Mouse (Mus musculus): Measurements from ENCODE around the gene Palm. TPM values are rescaled to one million over a fixed set of nuclear protein-coding genes. Genes with fewer than 3 reads are reported as not detected.

Gene Palm
- polyA plus RNA-seq, 1 experiment from 2014 or later = 184 TPM

DNA sequence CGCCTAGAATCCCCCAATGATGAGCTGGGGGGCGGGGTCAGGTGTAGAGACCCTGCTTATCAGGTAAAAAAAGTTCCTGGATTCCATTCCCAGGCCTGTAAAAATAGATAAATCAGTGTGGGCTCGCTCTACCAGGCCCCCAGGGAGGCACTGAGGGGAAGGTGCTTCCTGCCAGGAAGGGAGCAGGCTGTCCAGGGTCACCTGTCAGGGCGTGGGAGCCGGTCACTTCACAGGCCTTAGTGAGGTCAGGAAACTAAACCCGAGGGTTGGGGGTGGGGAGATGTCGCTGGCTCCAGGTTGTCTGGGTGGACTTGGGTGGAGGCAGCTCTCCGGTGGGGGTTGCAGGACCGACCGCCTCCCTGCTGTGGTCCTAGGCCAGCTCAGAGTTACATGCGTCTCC, 12.3 kb downstream of the Palm start:
- Histone ChIP-seq H3K36me3 (replicated peaks) (peaks cover 42% of the 10 kb centered on the region), H3K27me3 (no peaks in the 10 kb centered on the region), H3K9ac (no peak overlapping the region), H3K9me3 (no peaks in the 10 kb centered on the region), H3K4me2 (no peak overlapping the region), H3K27ac (peak overlapping the region; percentile 93; the same call in 1 of the 2 replicates), H3K4me1 (peaks cover 63% of the 10 kb centered on the region), H3K4me3 (replicated peaks) (no peak overlapping the region)
- ATAC-seq (ENCODE audit: low FRiP score) = no peak
- 77% methylated on average over 11 of the region's 11 CpGs for WGBS

DNA sequence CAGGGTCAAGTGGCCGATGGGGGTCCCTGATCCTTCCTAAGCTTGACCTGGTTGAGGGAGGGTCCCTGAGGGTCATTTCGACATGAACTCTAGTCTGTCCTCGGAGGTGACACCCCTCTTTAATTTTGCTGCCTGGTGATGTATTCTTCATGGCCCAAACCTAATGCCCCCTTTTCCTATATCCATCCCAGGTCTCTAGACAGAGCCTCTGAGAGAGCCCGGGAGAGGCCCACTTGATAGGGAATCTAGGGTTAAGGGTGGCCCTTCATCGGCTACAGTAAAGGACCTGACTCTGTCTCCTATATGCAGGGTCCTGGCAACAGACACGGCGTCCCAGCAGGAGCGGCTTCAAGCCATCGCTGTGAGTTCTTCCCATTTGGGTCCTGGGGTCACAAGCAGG, 13.0 kb downstream of the Palm start:
- H3K4me3 ChIP-seq (replicated peaks) = no peak overlapping the region
- no peaks in the 10 kb centered on the region for H3K9me3 ChIP-seq
- H3K36me3 ChIP-seq (replicated peaks) = peaks cover 46% of the 10 kb centered on the region
- no peak overlapping the region for H3K27ac ChIP-seq
- 91% methylated on average over 9 of the region's 9 CpGs for WGBS
- H3K4me1 ChIP-seq = peaks cover 58% of the 10 kb centered on the region
- ATAC-seq (ENCODE audit: low FRiP score) = no peak
- H3K27me3 ChIP-seq = no peaks in the 10 kb centered on the region
- H3K4me2 ChIP-seq = no peak overlapping the region
- H3K9ac ChIP-seq = no peak overlapping the region

DNA sequence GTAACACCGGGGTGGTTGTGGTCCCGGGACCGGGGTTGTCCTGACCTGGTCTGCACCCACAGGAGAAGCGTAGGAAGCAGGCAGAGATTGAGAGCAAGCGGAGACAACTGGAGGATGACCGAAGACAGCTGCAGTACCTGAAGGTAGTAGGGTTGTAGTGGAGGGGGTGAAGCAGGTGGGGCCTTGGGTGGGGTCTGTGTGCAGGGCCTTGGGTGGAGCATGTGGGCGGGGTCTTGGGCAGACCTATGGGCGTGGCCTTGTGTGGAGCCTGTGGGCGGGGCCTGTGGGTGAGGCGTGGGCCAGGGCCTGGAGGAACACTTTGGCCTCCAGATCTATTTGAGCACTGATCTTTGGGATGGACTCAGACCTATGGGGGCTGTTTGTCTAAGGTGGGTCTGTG, 13.6 kb downstream of the Palm start:
- no peak for ATAC-seq (ENCODE audit: low FRiP score)
- no peak overlapping the region for H3K4me2 ChIP-seq
- peaks cover 52% of the 10 kb centered on the region for H3K4me1 ChIP-seq

DNA sequence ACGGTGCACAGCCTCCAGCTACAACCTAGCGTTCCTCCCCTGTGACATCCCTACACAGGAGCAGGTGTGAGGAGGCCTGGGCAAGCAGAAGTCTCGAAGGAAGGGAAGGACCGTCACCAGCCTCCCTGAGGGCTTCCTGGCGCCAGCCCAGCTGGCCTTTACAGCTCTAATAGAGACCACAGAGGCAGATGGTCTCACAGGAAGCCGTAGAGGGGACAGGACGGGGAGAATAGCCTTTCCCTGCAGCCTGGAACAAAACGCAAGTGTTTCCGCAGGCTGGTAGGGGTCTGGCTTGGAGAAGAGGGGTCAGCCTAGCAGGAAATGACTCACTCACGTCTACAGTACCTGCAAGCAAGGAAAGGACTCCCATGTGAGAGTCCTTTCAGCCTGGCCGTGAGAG, 14.5 kb downstream of the Palm start:
- ATAC-seq (ENCODE audit: low FRiP score) = no peak
- Histone ChIP-seq H3K27me3 (no peaks in the 10 kb centered on the region), H3K4me2 (no peak overlapping the region), H3K27ac (peak overlapping the region; percentile 70), H3K36me3 (replicated peaks) (peaks cover 59% of the 10 kb centered on the region), H3K4me1 (peaks cover 43% of the 10 kb centered on the region), H3K4me3 (replicated peaks) (no peak overlapping the region), H3K9me3 (no peaks in the 10 kb centered on the region), H3K9ac (no peak overlapping the region)
- 78% methylated on average over 11 of the region's 11 CpGs for WGBS

More for the DNA sequence above, 13.6 kb downstream of the Palm start:
- WGBS = 79% methylated on average over 10 of the region's 10 CpGs
- H3K9me3 ChIP-seq = no peaks in the 10 kb centered on the region
- peak overlapping the region; percentile 70; the same call in 1 of the 2 replicates for H3K27ac ChIP-seq
- no peaks in the 10 kb centered on the region for H3K27me3 ChIP-seq
- H3K4me3 ChIP-seq (replicated peaks) = no peak overlapping the region
- H3K9ac ChIP-seq = no peak overlapping the region
- peaks cover 52% of the 10 kb centered on the region for H3K36me3 ChIP-seq (replicated peaks)

DNA sequence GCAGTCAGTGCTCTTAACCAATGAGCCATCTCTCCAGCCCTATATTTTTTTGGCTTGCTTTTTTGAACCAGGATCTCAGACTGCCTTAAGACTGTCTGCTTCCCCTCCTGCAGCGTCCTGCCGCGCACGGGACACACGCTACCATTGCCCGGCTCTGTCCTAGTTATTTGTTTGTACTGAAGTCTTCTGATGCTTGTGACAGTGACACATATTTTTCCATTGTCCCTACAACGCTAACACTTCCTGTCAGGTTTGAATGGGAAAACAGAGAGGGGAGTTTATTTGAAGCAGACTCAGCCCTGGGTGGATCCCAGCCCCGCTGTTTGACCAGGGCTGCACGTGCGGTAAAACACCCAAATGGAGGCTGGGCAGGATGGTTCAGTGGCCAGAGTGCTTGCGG, 15.4 kb downstream of the Palm start:
- Histone ChIP-seq H3K27me3 (no peaks in the 10 kb centered on the region), H3K4me3 (replicated peaks) (no peak overlapping the region), H3K9me3 (no peaks in the 10 kb centered on the region), H3K4me1 (peaks cover 34% of the 10 kb centered on the region), H3K36me3 (replicated peaks) (peaks cover 61% of the 10 kb centered on the region), H3K9ac (no peak overlapping the region), H3K4me2 (no peak overlapping the region), H3K27ac (no peak overlapping the region)
- 87% methylated on average over 11 of the region's 11 CpGs for WGBS
- ATAC-seq (ENCODE audit: low FRiP score) = no peak

DNA sequence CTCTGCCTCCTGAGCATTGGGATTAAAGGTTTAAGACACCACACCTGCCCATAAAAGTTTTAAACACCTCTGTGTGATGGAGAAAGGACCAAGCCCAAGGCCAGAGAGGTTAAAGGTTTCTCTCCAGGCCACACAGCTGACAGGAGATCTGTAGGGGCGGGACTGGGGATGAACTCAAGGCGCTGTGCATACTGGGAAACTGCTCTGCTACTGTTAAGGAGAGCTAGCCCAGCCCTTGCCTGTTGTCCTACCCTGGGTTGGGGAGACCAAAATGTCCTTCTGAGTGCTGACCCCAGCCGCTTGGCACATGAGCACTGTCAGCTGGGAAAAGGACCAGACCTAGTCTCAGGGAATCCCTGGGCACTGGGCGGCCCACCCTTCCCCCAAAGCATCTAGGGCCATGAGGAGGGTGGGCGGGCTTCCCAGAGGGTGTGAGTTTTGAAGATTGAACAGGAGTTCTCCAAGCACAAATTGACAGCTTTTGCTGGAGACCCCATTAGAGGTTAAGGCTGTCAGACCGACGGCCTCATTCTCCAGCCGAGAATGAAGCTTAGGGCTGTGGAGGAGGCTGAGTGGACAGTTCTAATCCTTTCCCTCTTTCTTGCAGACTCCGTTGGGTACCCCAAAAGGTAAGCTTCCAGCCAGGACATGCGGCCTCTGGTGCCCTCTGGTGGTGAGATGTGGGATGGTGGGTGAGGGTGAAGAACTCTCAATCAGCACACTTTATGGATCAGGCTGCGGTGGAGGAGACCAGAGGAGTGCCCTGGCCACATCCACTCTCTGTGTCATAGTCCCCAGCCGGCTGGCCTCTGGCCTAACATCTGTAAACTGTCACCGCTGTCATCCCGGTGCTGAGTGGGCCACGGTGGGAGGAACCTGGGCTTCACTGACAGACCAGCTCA, 18.6 kb downstream of the Palm start:
- Histone ChIP-seq H3K27me3 (no peaks in the 10 kb centered on the region), H3K4me2 (no peak overlapping the region), H3K4me3 (replicated peaks) (no peak overlapping the region), H3K9me3 (no peaks in the 10 kb centered on the region), H3K4me1 (peaks cover 3% of the 10 kb centered on the region; the same call in 1 of the 2 replicates), H3K9ac (0 out of 2 replicates have a peak overlapping the region, but pooled peaks have one; percentile 0), H3K27ac (no peak overlapping the region), H3K36me3 (replicated peaks) (peaks cover 80% of the 10 kb centered on the region)
- WGBS = 34% methylated on average over 15 of the region's 15 CpGs
- ATAC-seq (ENCODE audit: low FRiP score) = peak; percentile 62

DNA sequence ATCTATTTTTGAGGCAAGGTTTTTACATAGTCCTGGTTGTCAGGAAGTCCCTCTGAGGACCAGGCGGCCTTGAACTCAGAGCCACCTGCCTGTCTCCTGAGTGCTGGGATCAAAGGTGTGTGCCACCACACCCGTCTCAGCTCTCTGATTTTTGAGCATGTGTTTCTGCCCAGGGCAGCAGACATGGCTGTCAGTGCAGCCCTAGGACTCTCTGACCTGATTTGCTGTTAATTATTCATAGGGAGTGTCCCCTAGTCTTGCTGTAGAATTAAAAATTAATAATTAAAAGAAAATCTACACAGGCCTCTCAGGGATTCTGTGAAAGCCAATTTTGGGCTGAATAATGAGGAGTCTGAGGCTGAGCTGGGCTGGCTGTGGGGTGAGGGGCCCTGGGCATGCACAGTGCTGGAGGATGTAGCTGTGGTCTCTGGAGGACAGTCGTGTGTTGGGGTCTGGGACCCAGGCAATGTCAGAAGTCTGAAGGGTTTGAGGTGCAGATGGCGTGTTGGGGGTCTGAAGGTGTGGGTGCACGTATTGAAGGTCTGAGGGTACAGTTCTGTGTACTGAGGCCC, 21.0 kb downstream of the Palm start:
- no peaks in the 10 kb centered on the region for H3K27me3 ChIP-seq
- no peak overlapping the region for H3K4me3 ChIP-seq (replicated peaks)
- no peak for ATAC-seq (ENCODE audit: low FRiP score)
- H3K9ac ChIP-seq = no peak overlapping the region
- no peak overlapping the region for H3K27ac ChIP-seq
- H3K4me1 ChIP-seq = peaks cover 7% of the 10 kb centered on the region; the same call in 1 of the 2 replicates
- 82% methylated on average over 5 of the region's 5 CpGs for WGBS
- peaks cover 77% of the 10 kb centered on the region for H3K36me3 ChIP-seq (replicated peaks)
- H3K4me2 ChIP-seq = no peak overlapping the region
- H3K9me3 ChIP-seq = no peaks in the 10 kb centered on the region

DNA sequence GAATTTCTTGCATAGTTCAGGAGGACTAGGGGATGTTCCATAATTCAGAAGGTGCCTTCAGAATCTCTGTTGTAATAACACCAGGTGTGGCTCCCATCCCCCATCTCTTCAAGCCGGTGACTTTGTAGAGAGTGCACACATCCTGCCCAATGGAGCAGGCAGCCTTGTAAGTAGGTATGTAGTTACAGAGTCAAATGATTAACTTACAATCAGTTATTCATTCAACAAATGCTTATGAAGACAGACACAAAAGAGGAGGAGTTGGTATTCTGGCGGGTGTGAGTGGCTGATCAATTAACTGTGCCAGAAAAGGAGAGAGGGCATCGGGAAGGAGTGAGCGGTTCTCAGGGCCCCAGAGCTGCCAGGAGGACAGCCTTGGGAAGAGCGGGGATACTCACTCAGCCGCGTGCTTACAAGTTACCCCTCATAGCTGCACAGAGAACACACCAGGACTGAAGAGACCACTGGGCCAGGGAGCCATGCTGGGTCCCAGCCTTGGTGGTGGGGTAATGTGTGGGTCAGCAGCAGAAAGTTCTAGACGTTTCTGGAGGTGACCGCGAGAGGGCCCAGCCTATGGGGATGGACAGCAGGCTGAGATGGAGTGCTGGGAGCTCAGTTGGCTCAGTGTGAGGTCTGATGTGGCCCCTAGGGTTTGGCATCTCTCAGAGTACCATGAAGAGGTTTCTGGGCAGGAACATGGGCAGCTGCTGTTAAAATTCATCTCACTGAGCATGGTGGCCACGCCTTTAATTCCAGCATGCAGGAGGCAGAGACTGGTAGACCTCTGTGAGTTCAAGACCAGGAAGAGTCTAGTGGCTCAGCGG, 22.5 kb downstream of the Palm start:
- no peak for ATAC-seq (ENCODE audit: low FRiP score)
- H3K4me2 ChIP-seq = no peak overlapping the region
- H3K9me3 ChIP-seq = no peaks in the 10 kb centered on the region
- peaks cover 75% of the 10 kb centered on the region for H3K36me3 ChIP-seq (replicated peaks)
- H3K27me3 ChIP-seq = no peaks in the 10 kb centered on the region
- 87% methylated on average over 12 of the region's 12 CpGs for WGBS
- peaks cover 7% of the 10 kb centered on the region; the same call in 1 of the 2 replicates for H3K4me1 ChIP-seq
- no peak overlapping the region for H3K4me3 ChIP-seq (replicated peaks)
- no peak overlapping the region for H3K27ac ChIP-seq
- no peak overlapping the region for H3K9ac ChIP-seq

DNA sequence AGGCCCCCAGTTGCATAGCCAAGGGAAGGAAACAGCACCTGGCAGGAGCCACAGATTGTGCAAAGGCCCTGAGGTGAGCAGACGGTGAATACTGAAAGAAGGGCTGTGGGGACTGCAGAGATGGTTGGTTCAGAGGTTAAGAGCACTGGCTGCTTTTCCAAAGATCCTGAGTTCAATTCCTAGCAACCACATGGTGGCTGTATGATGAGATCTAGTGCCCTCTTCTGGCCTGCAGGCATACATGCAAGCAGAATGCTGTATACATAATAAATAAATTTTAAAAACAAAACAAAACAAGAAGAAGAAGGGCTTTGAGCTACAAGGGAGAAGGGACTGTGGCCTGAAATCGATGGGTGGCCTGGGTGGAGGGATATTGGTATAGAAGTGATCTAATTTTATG, 23.7 kb downstream of the Palm start:
- H3K9me3 ChIP-seq = no peaks in the 10 kb centered on the region
- no peak overlapping the region for H3K9ac ChIP-seq
- H3K4me3 ChIP-seq (replicated peaks) = no peak overlapping the region
- ATAC-seq (ENCODE audit: low FRiP score) = no peak
- peaks cover 10% of the 10 kb centered on the region for H3K4me1 ChIP-seq
- 71% methylated on average over 2 of the region's 2 CpGs for WGBS
- H3K4me2 ChIP-seq = no peak overlapping the region
- peaks cover 65% of the 10 kb centered on the region for H3K36me3 ChIP-seq (replicated peaks)
- no peaks in the 10 kb centered on the region for H3K27me3 ChIP-seq
- H3K27ac ChIP-seq = no peak overlapping the region

DNA sequence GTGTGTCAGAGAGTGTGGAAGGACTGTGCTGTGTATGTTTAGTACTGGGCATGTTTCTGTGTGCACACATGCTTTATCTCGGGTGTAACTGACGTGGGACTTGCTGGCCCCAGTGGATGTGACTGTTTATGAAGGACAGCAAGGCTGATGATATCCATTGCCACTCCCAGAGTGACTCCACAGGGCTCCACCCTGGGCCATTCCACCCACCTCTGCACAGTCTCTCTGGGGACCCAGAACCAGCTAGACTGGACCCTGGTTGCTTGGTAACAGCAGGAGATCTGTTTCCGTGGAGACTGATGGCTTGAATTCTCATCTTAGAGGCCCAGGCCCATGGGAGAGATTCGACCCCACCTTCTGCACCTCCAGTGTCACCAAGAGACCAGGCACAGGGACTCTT, 24.9 kb downstream of the Palm start:
- H3K27me3 ChIP-seq = no peaks in the 10 kb centered on the region; the same call in 1 of the 2 replicates
- H3K4me1 ChIP-seq = peaks cover 15% of the 10 kb centered on the region
- no peak for ATAC-seq (ENCODE audit: low FRiP score)
- no peak overlapping the region for H3K27ac ChIP-seq
- no peaks in the 10 kb centered on the region for H3K9me3 ChIP-seq
- no peak overlapping the region for H3K9ac ChIP-seq
- no peak overlapping the region for H3K4me3 ChIP-seq (replicated peaks)
- H3K4me2 ChIP-seq = no peak overlapping the region
- 72% methylated on average over 4 of the region's 4 CpGs for WGBS
- H3K36me3 ChIP-seq (replicated peaks) = peaks cover 57% of the 10 kb centered on the region

DNA sequence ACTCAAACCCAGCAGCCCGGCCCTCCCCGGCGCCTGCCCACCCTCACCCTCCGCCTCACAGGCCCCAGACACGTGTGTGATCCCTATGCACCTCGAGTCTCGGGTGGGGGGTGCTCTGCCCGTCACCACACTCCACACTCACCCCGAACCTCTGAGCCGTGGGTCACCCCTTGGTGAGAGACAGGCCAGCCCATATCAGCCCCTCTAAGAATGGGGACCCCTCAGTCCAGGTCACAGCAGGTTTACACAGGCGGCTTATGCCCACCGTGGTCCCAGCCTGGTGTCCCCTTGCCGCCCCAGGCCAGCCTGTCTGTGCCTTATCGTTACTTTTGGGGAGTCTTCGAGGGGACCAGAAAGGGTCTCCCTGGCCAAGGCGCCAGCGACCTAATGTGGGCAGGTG, 26.2 kb downstream of the Palm start:
- H3K27me3 ChIP-seq = no peaks in the 10 kb centered on the region; the same call in 1 of the 2 replicates
- H3K4me2 ChIP-seq = no peak overlapping the region
- no peak overlapping the region for H3K4me3 ChIP-seq (replicated peaks)
- WGBS = 92% methylated on average over 17 of the region's 17 CpGs
- H3K9me3 ChIP-seq = no peaks in the 10 kb centered on the region
- H3K27ac ChIP-seq = no peak overlapping the region
- peaks cover 57% of the 10 kb centered on the region for H3K36me3 ChIP-seq (replicated peaks)
- H3K4me1 ChIP-seq = peaks cover 15% of the 10 kb centered on the region
- H3K9ac ChIP-seq = no peak overlapping the region
- ATAC-seq (ENCODE audit: low FRiP score) = no peak

DNA sequence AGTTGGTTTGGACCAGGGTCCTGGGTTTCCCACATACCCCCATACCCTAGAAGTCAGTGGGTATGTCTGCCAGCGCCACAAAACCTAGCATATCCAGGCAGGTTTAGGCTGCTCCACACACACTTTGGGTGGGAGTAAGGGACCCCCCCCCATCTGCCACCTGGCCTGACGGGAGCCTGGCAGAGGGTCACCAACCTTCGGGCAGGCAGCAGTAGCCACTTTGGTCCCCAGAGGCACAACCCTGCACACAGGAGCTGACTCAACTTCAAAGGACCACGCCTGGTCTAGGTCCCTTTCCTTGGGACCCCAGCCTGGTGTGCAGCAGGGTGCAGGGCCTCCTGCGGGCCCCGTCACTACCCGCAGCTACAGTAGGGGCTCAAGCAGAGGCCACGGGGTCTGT, 26.9 kb downstream of the Palm start:
- H3K4me2 ChIP-seq = no peak overlapping the region
- WGBS = 90% methylated on average over 8 of the region's 8 CpGs
- peaks cover 52% of the 10 kb centered on the region for H3K36me3 ChIP-seq (replicated peaks)
- no peak for ATAC-seq (ENCODE audit: low FRiP score)
- H3K27ac ChIP-seq = no peak overlapping the region
- peaks cover 15% of the 10 kb centered on the region for H3K4me1 ChIP-seq
- H3K9me3 ChIP-seq = no peaks in the 10 kb centered on the region
- no peak overlapping the region for H3K4me3 ChIP-seq (replicated peaks)
- no peak overlapping the region for H3K9ac ChIP-seq
- H3K27me3 ChIP-seq = no peaks in the 10 kb centered on the region; the same call in 1 of the 2 replicates
